Mouse (Mus musculus): ENCODE results near the gene Aox2. TPM values are rescaled to one million over a fixed set of nuclear protein-coding genes. Genes with fewer than 3 reads are reported as not detected.
"Not testable (repeated sequence)": the region's sequence is repeated elsewhere in the genome, so short reads cannot be mapped to it uniquely, and the experiment has no call there.

The Aox2 gene
- total RNA-seq, 1 experiment: 0.04 TPM

- Histone ChIP-seq H3K9ac (ENCODE audit: insufficient read depth, low read depth, low read length, poor library complexity, severe bottlenecking) (no peak overlapping the region), H3K27ac (ENCODE audit: insufficient read depth, low read depth, low read length, poor library complexity, severe bottlenecking) (no peak overlapping the region), H3K36me3 (ENCODE audit: control insufficient read depth, insufficient read depth, low read length, poor library complexity, severe bottlenecking) (no peaks in the 10 kb centered on the region), H3K9me3 (ENCODE audit: control insufficient read depth, insufficient read depth, low read depth, low read length) (no peaks in the 10 kb centered on the region), H3K4me1 (ENCODE audit: control insufficient read depth in 2 of 2, insufficient read depth in 2 of 2, low read length in 2 of 2, poor library complexity in 1 of 2) (peaks cover 2 to 10% of the 10 kb centered on the region in 2 experiments; a peak in 2 of 4 replicates), H3K4me3 (ENCODE audit: insufficient read depth in 1 of 2, low read depth in 1 of 2, low read length in 2 of 2, poor library complexity in 1 of 2, severe bottlenecking in 1 of 2) (no peak overlapping the region)
- no peak for TF ChIP-seq ZNF384 (IDR thresholded peaks at IDR 0.05; ENCODE audit: low read depth, low read length)
- TF ChIP-seq MAFK (IDR thresholded peaks at IDR 0.05; ENCODE audit: insufficient read depth, low read depth, low read length): no peak
- TF ChIP-seq HCFC1 (IDR thresholded peaks at IDR 0.05; ENCODE audit: borderline replicate concordance, insufficient read depth, low read length): no peak
- TF ChIP-seq CHD2 (IDR thresholded peaks at IDR 0.05; ENCODE audit: low read depth, low read length): no peak
- no peak for TF ChIP-seq ZC3H11A (IDR thresholded peaks at IDR 0.05; ENCODE audit: borderline replicate concordance, low read depth, low read length)
- in situ Hi-C loops (cut with MboI; ENCODE audit: low sequenced_read_pairs in 2 of 2, unreplicated experiment in 2 of 2): no loop called here
- no peak for DNase-seq (ENCODE audit: low read depth, low spot score)
These were observed 91.6 kb downstream of the Aox2 start for GRCm38 (mm10) chr1:58369716-58370115.

DNA sequence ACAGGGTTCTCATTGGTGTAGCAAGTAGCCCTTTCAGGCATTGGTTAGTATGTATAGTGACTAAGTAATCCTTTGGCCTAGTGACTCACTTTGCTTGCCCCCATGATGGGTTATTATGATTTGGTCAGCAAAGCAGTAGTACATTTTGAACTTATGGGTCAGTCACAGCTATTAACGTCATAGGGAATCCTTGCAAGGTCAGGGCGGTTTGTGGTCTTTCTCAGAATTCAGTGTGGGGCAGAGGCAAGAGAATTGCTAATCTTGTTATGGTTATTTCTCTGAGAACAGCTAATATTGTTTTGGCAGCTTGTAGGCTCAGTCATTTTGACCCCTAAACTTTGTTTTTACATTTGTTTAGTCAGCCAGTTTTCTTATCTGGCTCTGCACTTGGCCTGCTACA is 96.1 kb downstream of the Aox2 start:
- H3K27ac ChIP-seq (ENCODE audit: insufficient read depth, low read depth, low read length, poor library complexity, severe bottlenecking); H3K9me3 ChIP-seq (ENCODE audit: control insufficient read depth, insufficient read depth, low read depth, low read length); H3K36me3 ChIP-seq (ENCODE audit: control insufficient read depth, insufficient read depth, low read length, poor library complexity, severe bottlenecking); H3K9ac ChIP-seq (ENCODE audit: insufficient read depth, low read depth, low read length, poor library complexity, severe bottlenecking); H3K4me3 ChIP-seq (ENCODE audit: insufficient read depth in 1 of 2, low read depth in 1 of 2, low read length in 2 of 2, poor library complexity in 1 of 2, severe bottlenecking in 1 of 2); H3K4me1 ChIP-seq (ENCODE audit: control insufficient read depth in 2 of 2, insufficient read depth in 2 of 2, low read length in 2 of 2, poor library complexity in 1 of 2); DNase-seq (ENCODE audit: low read depth, low spot score); in situ Hi-C loops (cut with MboI; ENCODE audit: low sequenced_read_pairs in 2 of 2, unreplicated experiment in 2 of 2): not testable (repeated sequence)

DNA sequence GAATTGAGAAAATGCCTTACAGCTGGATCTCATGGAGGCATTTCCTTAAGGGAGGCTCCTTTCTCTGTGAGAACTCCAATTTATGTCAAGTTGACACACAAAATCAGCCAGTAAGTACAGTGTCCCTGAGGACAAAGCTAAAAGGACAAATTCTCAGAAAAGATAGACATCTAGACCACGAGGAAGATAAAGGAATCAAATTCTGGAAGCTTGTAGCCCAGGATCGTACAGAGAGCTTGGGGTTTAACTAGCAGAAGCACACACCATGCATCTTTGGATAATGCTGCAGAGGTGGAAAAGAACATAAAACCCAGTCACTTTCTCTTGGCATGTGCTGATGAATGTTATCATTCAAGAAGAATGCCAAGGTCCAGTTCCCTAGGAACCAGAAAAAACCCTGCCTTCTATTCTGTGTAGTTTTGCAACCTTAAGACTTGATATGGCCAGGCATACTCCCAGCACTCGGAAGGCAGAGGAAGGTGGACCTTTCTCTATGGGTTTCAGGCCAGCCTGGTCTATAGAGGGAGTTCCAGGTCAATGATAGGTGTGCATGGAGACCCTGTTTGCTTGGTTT is 97.5 kb downstream of the Aox2 start:
- in situ Hi-C loops (cut with MboI; ENCODE audit: low sequenced_read_pairs in 2 of 2, unreplicated experiment in 2 of 2): no loop called here

GRCm38 (mm10) chr1:58382586-58383281 is 104.6 kb downstream of the Aox2 start:
- Histone ChIP-seq H3K4me1 (ENCODE audit: control insufficient read depth in 2 of 2, insufficient read depth in 2 of 2, low read length in 2 of 2, poor library complexity in 1 of 2) (0 out of 4 replicates have a peak, but pooled peaks cover 0 to 3% of the 10 kb centered on the region in 2 experiments), H3K36me3 (ENCODE audit: control insufficient read depth, insufficient read depth, low read length, poor library complexity, severe bottlenecking) (no peaks in the 10 kb centered on the region), H3K27ac (ENCODE audit: insufficient read depth, low read depth, low read length, poor library complexity, severe bottlenecking) (no peak overlapping the region), H3K9ac (ENCODE audit: insufficient read depth, low read depth, low read length, poor library complexity, severe bottlenecking) (no peak overlapping the region), H3K4me3 (ENCODE audit: insufficient read depth in 1 of 2, low read depth in 1 of 2, low read length in 2 of 2, poor library complexity in 1 of 2, severe bottlenecking in 1 of 2) (no peak overlapping the region), H3K9me3 (ENCODE audit: control insufficient read depth, insufficient read depth, low read depth, low read length) (no peaks in the 10 kb centered on the region)
- TF ChIP-seq ZNF384 (IDR thresholded peaks at IDR 0.05; ENCODE audit: low read depth, low read length) (no peak), ZC3H11A (IDR thresholded peaks at IDR 0.05; ENCODE audit: borderline replicate concordance, low read depth, low read length) (no peak), HCFC1 (IDR thresholded peaks at IDR 0.05; ENCODE audit: borderline replicate concordance, insufficient read depth, low read length) (no peak), CHD2 (IDR thresholded peaks at IDR 0.05; ENCODE audit: low read depth, low read length) (no peak), MAFK (IDR thresholded peaks at IDR 0.05; ENCODE audit: insufficient read depth, low read depth, low read length) (no peak)
- no peak for DNase-seq (ENCODE audit: low read depth, low spot score)
- in situ Hi-C loops (cut with MboI; ENCODE audit: low sequenced_read_pairs in 2 of 2, unreplicated experiment in 2 of 2): no loop called here

More for the DNA sequence above, 97.5 kb downstream of the Aox2 start:
- no peak for TF ChIP-seq MAFK (IDR thresholded peaks at IDR 0.05; ENCODE audit: insufficient read depth, low read depth, low read length)
- TF ChIP-seq HCFC1 (IDR thresholded peaks at IDR 0.05; ENCODE audit: borderline replicate concordance, insufficient read depth, low read length): no peak
- TF ChIP-seq ZNF384 (IDR thresholded peaks at IDR 0.05; ENCODE audit: low read depth, low read length): no peak
- TF ChIP-seq ZC3H11A (IDR thresholded peaks at IDR 0.05; ENCODE audit: borderline replicate concordance, low read depth, low read length): no peak
- no peak for TF ChIP-seq CHD2 (IDR thresholded peaks at IDR 0.05; ENCODE audit: low read depth, low read length)
- no peaks in the 10 kb centered on the region for H3K36me3 ChIP-seq (ENCODE audit: control insufficient read depth, insufficient read depth, low read length, poor library complexity, severe bottlenecking)
- H3K9ac ChIP-seq (ENCODE audit: insufficient read depth, low read depth, low read length, poor library complexity, severe bottlenecking): no peak overlapping the region
- H3K27ac ChIP-seq (ENCODE audit: insufficient read depth, low read depth, low read length, poor library complexity, severe bottlenecking): no peak overlapping the region
- H3K4me3 ChIP-seq (ENCODE audit: insufficient read depth in 1 of 2, low read depth in 1 of 2, low read length in 2 of 2, poor library complexity in 1 of 2, severe bottlenecking in 1 of 2): no peak overlapping the region
- DNase-seq (ENCODE audit: low read depth, low spot score): no peak
- H3K9me3 ChIP-seq (ENCODE audit: control insufficient read depth, insufficient read depth, low read depth, low read length): no peaks in the 10 kb centered on the region
- H3K4me1 ChIP-seq (ENCODE audit: control insufficient read depth in 2 of 2, insufficient read depth in 2 of 2, low read length in 2 of 2, poor library complexity in 1 of 2): no peaks in the 10 kb centered on the region
